Mouse (Mus musculus) CH12.LX (cell line): ENCODE measurements at regions not wholly inside any gene's neighbourhood (a gene's known extent, or its start where the extent isn't known, plus 50 kb on each side); places are given as distances from the start of the nearest gene placed in this dataset.

Source experiments
- CTCF ChIP-seq, 2 experiments: IDR thresholded peaks in 1 of 2; conservative IDR thresholded peaks in 1 of 2; 2 replicates each; pipeline ENCODE4 v1.5.1; 2011 to 2012; ENCODE audit warnings: low read depth in 2 of 2, low read length in 2 of 2, improper control_type of control experiment in 1 of 2, inconsistent platforms in 1 of 2, mild to moderate bottlenecking in 1 of 2, moderate library complexity in 1 of 2
- EP300 ChIP-seq: IDR thresholded peaks from 2 replicates; pipeline ENCODE4 v1.6.1; 2011; ENCODE audit warnings: low read length, improper control_type of control experiment
- MAFK ChIP-seq: IDR thresholded peaks from 2 replicates; pipeline ENCODE4 v1.6.1; 2011; ENCODE audit warnings: low read length, improper control_type of control experiment; ENCODE audit not compliant: insufficient replicate concordance
- MXI1 ChIP-seq: IDR thresholded peaks from 2 replicates; pipeline ENCODE4 v1.6.1; 2011; ENCODE audit warnings: mild to moderate bottlenecking, low read depth, low read length, improper control_type of control experiment
- RCOR1 ChIP-seq: conservative IDR thresholded peaks from 2 replicates; pipeline ENCODE4 v1.6.1; 2012; ENCODE audit warnings: low read depth, mild to moderate bottlenecking, inconsistent platforms, low read length, improper control_type of control experiment

- TF ChIP-seq MAFK (no peak), MXI1 (no peak), CTCF (conservative IDR thresholded peaks at IDR 0.05 in 1 of 2, IDR thresholded peaks at IDR 0.05 in 1 of 2; ENCODE audit: low read depth in 2 of 2, low read length in 2 of 2) (no peak), EP300 (no peak), RCOR1 (no peak)
These were observed 101.3 kb upstream of the Xcl1 start for GRCm38 (mm10) chr1:165036631-165037030.
